Mouse (Mus musculus) stomach, embryonic 14.5 days (tissue): Measurements from ENCODE around the gene Adamts17. TPM values are rescaled to one million over a fixed set of nuclear protein-coding genes. Genes with fewer than 3 reads are reported as not detected.

Experiments used
- ATAC-seq: fragments of 200-750 bp; cut with Nextera tagmentation; 2 replicates; pipeline ENCODE4 v1.8.0; 2017; ENCODE audit warnings: low read depth, moderate TSS enrichment; ENCODE audit not compliant: insufficient number of reproducible peaks, insufficient read depth, low FRiP score
- H3K27ac ChIP-seq: fragments of 300-500 bp; sonication (generic); 2 replicates; pipeline ENCODE4 v1.5.1; 2014; ENCODE audit warnings: mild to moderate bottlenecking, low read length, moderate library complexity, mixed read lengths
- H3K27me3 ChIP-seq: fragments of 300-500 bp; sonication (generic); 2 replicates; pipeline ENCODE4 v1.6.1; 2014; ENCODE audit warnings: low read length, control low read depth, mixed read lengths; ENCODE audit not compliant: control insufficient read depth, insufficient read depth
- H3K36me3 ChIP-seq: fragments of 300-500 bp; sonication (generic); 2 replicates; pipeline ENCODE4 v1.6.1; 2014; ENCODE audit warnings: mild to moderate bottlenecking, control low read depth, low read length, moderate library complexity, mixed read lengths; ENCODE audit not compliant: control insufficient read depth, insufficient read depth
- H3K4me1 ChIP-seq: fragments of 300-500 bp; sonication (generic); 2 replicates; pipeline ENCODE4 v1.6.1; 2014; ENCODE audit warnings: low read length, control low read depth, mixed read lengths; ENCODE audit not compliant: control insufficient read depth, insufficient read depth
- H3K4me2 ChIP-seq: fragments of 300-500 bp; sonication (generic); replicated peaks from 2 replicates; pipeline ENCODE4 v1.6.1; 2014; ENCODE audit warnings: low read depth, low read length, control low read depth
- H3K4me3 ChIP-seq: fragments of 300-500 bp; sonication (generic); 2 replicates; pipeline ENCODE4 v1.5.1; 2014; ENCODE audit warnings: low read depth, low read length, control low read depth
- H3K9ac ChIP-seq: fragments of 300-500 bp; sonication (generic); replicated peaks from 2 replicates; pipeline ENCODE4 v1.6.1; 2014; ENCODE audit warnings: low read depth, mild to moderate bottlenecking, control low read depth, low read length, moderate library complexity, mixed read lengths
- H3K9me3 ChIP-seq: fragments of 300-500 bp; sonication (generic); 2 replicates; pipeline ENCODE4 v1.6.1; 2016; ENCODE audit warnings: low read depth, low read length, control low read depth; ENCODE audit not compliant: control insufficient read depth
- WGBS: fragments of 180-500 bp; shearing (Covaris S2); extraction: QIAGEN DNeasy Blood & Tissue Kit; methylation state at CpG from one replicate; pipeline ENCODE4 v1.1.7; 2014; 5-methylcytosine and 5-hydroxymethylcytosine counted together
- polyA plus RNA-seq: library from polyadenylated mRNA; unstranded; fragments of >200 nt; fragmentation: Nextera tagmentation; extraction: Ambion mirVana; gene quantifications from 2 replicates; pipeline ENCODE4 v1.2.1, GENCODE M21; 2014

Adamts17 gene
- polyA plus RNA-seq, 1 experiment from 2014 or later = 7.8 TPM

DNA sequence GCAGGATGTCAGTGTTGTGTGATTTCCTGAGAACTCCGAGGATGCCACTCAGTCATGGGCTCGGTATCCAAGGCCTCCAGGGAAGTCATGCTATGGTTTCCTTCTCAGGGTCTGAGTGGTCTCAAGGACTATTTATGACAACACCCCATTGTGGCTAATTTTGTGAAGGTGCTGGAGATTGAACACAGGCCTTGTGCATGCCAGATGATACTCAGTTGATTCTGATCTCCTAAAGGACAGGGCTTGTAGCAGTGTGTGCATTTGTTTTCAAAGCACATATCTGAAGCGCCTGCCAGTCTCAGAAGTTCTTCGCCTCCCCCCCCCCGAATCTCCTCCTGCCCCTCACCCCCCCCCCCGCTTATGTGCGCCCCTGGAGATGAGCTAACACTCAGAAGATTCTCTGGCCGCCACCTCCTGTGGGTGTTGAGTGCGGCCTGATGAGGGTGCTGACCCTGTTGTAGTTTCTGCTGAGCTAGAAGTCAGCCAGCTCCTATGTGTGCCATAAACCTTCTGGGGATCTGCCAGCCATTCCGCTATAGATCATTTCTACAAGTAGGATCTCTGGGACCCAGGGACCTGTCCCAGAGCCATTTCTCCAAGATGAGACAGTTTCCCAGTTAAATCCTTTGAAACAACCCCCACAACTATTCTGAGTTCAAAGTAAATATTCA lies 232.6 kb downstream of the Adamts17 start:
- 82% methylated on average over 10 of the region's 10 CpGs for WGBS
- Histone ChIP-seq H3K9ac (no peak overlapping the region), H3K9me3 (no peaks in the 10 kb centered on the region), H3K36me3 (no peaks in the 10 kb centered on the region), H3K27ac (no peak overlapping the region), H3K4me1 (no peaks in the 10 kb centered on the region), H3K27me3 (no peaks in the 10 kb centered on the region), H3K4me3 (no peak overlapping the region), H3K4me2 (no peak overlapping the region)
- ATAC-seq = no peak

DNA sequence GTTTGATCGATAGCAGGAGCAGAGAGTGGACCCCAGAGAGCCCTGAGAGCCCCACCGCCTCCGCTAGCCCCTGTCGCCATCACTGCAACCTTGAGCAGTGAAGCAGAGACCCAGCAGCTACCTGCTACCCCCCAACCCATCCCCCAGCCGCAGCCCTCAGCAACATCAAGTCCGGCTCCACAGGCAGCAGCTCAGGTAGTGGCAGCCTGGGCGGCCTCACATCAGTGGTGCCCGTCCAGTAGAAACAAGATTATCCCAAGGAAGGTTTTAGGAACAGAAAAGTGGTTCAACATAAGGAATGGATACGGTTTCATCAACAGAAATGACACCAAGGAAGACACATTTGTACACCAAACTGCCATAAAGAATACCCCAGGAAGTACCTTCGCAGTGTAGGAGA lies 243.2 kb downstream of the Adamts17 start:
- no peaks in the 10 kb centered on the region for H3K27me3 ChIP-seq
- H3K9ac ChIP-seq = no peak overlapping the region
- no peaks in the 10 kb centered on the region for H3K4me1 ChIP-seq
- H3K4me2 ChIP-seq = no peak overlapping the region
- no peak overlapping the region for H3K4me3 ChIP-seq
- H3K36me3 ChIP-seq = no peaks in the 10 kb centered on the region
- ATAC-seq = no peak
- H3K27ac ChIP-seq = no peak overlapping the region
- 93% methylated on average over 10 of the region's 10 CpGs for WGBS
- no peaks in the 10 kb centered on the region; the same call in 1 of the 2 replicates for H3K9me3 ChIP-seq

DNA sequence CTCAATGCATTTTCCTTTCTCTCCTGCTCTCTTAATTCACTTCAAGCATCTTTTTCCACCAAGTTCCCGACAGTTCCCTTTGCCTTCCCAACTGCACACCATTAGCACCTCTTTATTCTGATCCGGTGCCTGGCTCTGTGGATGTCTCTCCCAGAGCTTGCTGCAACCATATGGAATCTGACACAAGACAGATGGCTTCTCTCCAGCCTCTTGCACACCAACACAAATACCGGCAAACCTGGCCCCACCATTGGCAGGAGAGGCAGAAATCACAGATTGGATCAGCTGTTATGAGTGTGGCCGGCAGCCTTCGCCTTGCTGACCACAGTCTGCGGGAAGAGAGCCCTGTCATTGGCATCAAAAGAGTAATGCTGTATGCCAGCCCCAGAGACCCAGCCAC lies 248.2 kb downstream of the Adamts17 start:
- 36% methylated on average over 6 of the region's 6 CpGs for WGBS
- no peak overlapping the region for H3K9ac ChIP-seq
- no peak overlapping the region for H3K4me3 ChIP-seq
- no peak overlapping the region for H3K27ac ChIP-seq
- no peaks in the 10 kb centered on the region for H3K27me3 ChIP-seq
- no peaks in the 10 kb centered on the region for H3K4me1 ChIP-seq
- no peak overlapping the region for H3K4me2 ChIP-seq
- ATAC-seq = no peak
- H3K36me3 ChIP-seq = no peaks in the 10 kb centered on the region
- H3K9me3 ChIP-seq = no peaks in the 10 kb centered on the region; the same call in 1 of the 2 replicates

- no peak for ATAC-seq
- H3K27me3 ChIP-seq = no peaks in the 10 kb centered on the region
- no peaks in the 10 kb centered on the region for H3K9me3 ChIP-seq
- H3K4me2 ChIP-seq = no peak overlapping the region
- no peak overlapping the region for H3K9ac ChIP-seq
- no peak overlapping the region for H3K4me3 ChIP-seq
- H3K27ac ChIP-seq = no peak overlapping the region
- 78% methylated on average over 2 of the region's 2 CpGs for whole genome bisulfite sequencing
- H3K36me3 ChIP-seq = no peaks in the 10 kb centered on the region
- H3K4me1 ChIP-seq = peaks cover 5% of the 10 kb centered on the region; the same call in 1 of the 2 replicates
Measured at GRCm38 (mm10) chr7:67097096-67097495, 257.6 kb downstream of the Adamts17 start.

- Histone ChIP-seq H3K4me3 (no peak overlapping the region), H3K27me3 (no peaks in the 10 kb centered on the region), H3K9me3 (no peaks in the 10 kb centered on the region), H3K4me2 (no peak overlapping the region), H3K9ac (no peak overlapping the region), H3K4me1 (peaks cover 9% of the 10 kb centered on the region; the same call in 1 of the 2 replicates), H3K36me3 (no peaks in the 10 kb centered on the region), H3K27ac (no peak overlapping the region)
- 0 out of 2 replicates have a peak, but pooled peaks have one; percentile 33 for ATAC-seq
- 46% methylated on average over 3 of the region's 3 CpGs for WGBS
Measured at GRCm38 (mm10) chr7:67101418-67101973, 262.0 kb downstream of the Adamts17 start.

DNA sequence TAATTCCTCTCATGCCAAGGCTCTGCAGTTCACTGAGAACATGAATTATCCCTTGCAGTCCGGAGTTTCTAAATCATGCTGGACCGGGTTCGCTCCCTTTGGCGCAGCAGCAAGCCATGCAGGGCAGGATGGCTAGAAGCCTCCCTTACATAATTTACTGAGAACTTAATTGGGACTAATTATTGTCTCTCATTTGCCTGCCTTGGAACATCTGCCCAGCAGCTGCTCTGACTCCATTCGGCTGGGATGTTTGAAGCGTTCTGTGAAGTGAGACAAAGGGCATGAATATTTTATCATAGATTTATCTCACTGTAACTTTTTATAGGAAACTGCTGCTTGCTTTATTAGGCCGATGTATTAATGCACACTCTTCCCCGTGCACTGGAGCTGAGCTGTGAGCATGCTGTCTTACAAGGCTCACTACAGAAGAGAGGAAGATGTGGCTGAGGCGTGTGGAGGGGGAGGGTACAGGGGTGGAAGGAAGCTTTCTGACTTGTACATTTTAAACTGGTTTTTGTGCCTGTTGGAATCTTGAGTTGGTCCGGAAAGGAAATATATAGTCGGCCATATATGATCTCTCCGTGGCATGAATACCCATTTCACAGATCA lies 271.1 kb downstream of the Adamts17 start:
- Histone ChIP-seq H3K4me2 (no peak overlapping the region), H3K36me3 (no peaks in the 10 kb centered on the region), H3K27me3 (no peaks in the 10 kb centered on the region), H3K27ac (no peak overlapping the region), H3K9me3 (no peaks in the 10 kb centered on the region), H3K4me1 (no peaks in the 10 kb centered on the region), H3K4me3 (no peak overlapping the region), H3K9ac (no peak overlapping the region)
- 74% methylated on average over 12 of the region's 12 CpGs for WGBS
- no peak for ATAC-seq

- 65% methylated on average over 14 of the region's 14 CpGs for WGBS
- Histone ChIP-seq H3K9ac (no peak overlapping the region), H3K4me3 (no peak overlapping the region)
Measured at GRCm38 (mm10) chr7:67112495-67113216, 273.1 kb downstream of the Adamts17 start.

DNA sequence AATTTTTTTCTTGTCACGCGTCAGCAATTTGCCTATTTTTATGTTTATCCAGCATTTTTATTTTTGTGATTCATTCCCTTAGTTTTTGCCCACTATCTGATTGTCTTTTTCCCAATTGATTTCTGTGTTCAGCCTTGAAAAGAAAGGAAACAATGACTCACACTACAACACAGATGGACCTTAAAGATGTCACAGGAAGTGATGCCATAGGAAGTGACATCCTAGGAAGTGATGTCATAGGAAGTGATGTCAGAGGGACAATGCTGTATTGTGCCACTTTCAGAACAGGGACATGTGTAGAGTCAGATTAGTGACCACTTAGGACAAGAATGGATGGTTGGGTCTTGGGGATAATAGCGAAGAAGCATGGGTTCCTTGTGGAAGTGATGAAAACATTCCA lies 274.5 kb downstream of the Adamts17 start:
- Histone ChIP-seq H3K4me3 (no peak overlapping the region), H3K27ac (no peak overlapping the region), H3K36me3 (no peaks in the 10 kb centered on the region), H3K27me3 (no peaks in the 10 kb centered on the region), H3K9me3 (no peaks in the 10 kb centered on the region), H3K9ac (no peak overlapping the region), H3K4me1 (no peaks in the 10 kb centered on the region), H3K4me2 (no peak overlapping the region)
- no peak for ATAC-seq
- 98% methylated on average over 3 of the region's 3 CpGs for WGBS

More at GRCm38 (mm10) chr7:67112495-67113216, 273.1 kb downstream of the Adamts17 start:
- no peak overlapping the region for H3K27ac ChIP-seq
- no peak overlapping the region for H3K4me2 ChIP-seq
- H3K27me3 ChIP-seq = no peaks in the 10 kb centered on the region
- no peaks in the 10 kb centered on the region for H3K4me1 ChIP-seq
- ATAC-seq = no peak
- H3K36me3 ChIP-seq = no peaks in the 10 kb centered on the region
- H3K9me3 ChIP-seq = no peaks in the 10 kb centered on the region
